Comparison of ENCODE assay signal across 9 mouse cellular contexts in the genomic region with DNA sequence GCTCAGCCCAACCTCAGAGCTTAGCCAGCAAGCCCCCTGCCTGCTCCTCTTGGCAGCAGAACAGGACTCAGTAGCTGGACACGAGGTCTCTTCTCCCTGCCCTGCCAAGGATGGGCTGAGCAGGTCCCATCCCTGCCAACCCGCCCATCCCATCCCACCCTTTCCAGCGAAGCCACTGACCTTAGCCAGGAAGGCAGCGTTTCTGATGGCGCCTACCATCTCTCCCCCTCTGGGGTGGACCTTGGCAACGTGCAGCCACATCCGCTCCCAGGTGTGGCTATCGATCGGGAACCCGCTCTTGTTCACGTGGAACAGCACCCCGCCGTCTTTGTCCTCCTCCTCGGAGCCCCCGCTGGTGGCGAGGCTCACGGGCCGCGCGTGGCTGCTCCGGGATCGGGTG. TPM values are rescaled to one million over a fixed set of nuclear protein-coding genes. Genes with fewer than 3 reads are reported as not detected.
A peak's percentile ranks its signal among the peaks of the same experiment; 100 is the strongest.
DNase-seq lines count a peak whose midpoint lies in the region; ATAC-seq and TF ChIP-seq lines count a peak whose summit lies in the region.
"Had no signal": no experiment of that assay in that cellular context is flagged by ENCODE, and none has a peak within 500 bp of the region (broad histone marks: within the 10 kb centered on the region; RNA-seq: fewer than 3 reads in every experiment).

No protein-coding gene starts in this region.

- H3K9me3 ChIP-seq in liver, embryonic 11.5 days (ENCODE audit: control insufficient read depth, low read length): no peaks in the 10 kb centered on the region
- H3K9me3 ChIP-seq in stomach, embryonic 16.5 days (replicated peaks; ENCODE audit: control insufficient read depth, low read length): no peaks in the 10 kb centered on the region

- H3K4me3 ChIP-seq in gastrocnemius, adult 2 months: peak overlapping the region; percentile 79
- peak overlapping the region; percentile 88 for H3K4me3 ChIP-seq in testis, adult 2 months (ENCODE audit: control insufficient read depth, low read depth, low read length)
- peak overlapping the region; percentile 48 for H3K4me3 ChIP-seq in liver, embryonic 11.5 days (ENCODE audit: low read depth, low read length)
- H3K4me3 ChIP-seq in stomach, embryonic 16.5 days (replicated peaks; ENCODE audit: low read length): peak overlapping the region; percentile 74

- H3K27me3 ChIP-seq in testis, adult 2 months (ENCODE audit: control insufficient read depth, insufficient read depth, low read length): no peaks in the 10 kb centered on the region; the same call in 1 of the 2 replicates
- peaks cover 45% of the 10 kb centered on the region for H3K27me3 ChIP-seq in liver, embryonic 11.5 days (replicated peaks; ENCODE audit: control insufficient read depth, insufficient read depth, low read length)
- H3K27me3 ChIP-seq in stomach, embryonic 16.5 days (ENCODE audit: control insufficient read depth, insufficient read depth, low read length): no peaks in the 10 kb centered on the region

- 3% methylated on average over 22 of the region's 22 CpGs for WGBS in liver, embryonic 11.5 days
- WGBS in stomach, embryonic 16.5 days: 2% methylated on average over 22 of the region's 22 CpGs

- DNase-seq in gastrocnemius, adult 2 months: no peak
- DNase-seq in gastrocnemius, postnatal 14 days: no peak
- no peak for DNase-seq in testis, postnatal 10 days (ENCODE audit: low spot score)
- peak; percentile 41 for DNase-seq in liver, embryonic 11.5 days (ENCODE audit: low spot score)
- no peak for DNase-seq in ovary, adult 18-20 months (ENCODE audit: low spot score)
- no peak for DNase-seq in gastrocnemius, adult 8-10 months (ENCODE audit: low spot score in 2 of 2)

- intact Hi-C loops in gastrocnemius, adult 2 months (cut with DNase I): no loop called here
- intact Hi-C loops in gastrocnemius, postnatal 14 days (cut with DNase I; ENCODE audit: low total_unique reads): no loop called here

- no peak for ATAC-seq in liver, embryonic 11.5 days (replicated peaks; ENCODE audit: low FRiP score)
- ATAC-seq in stomach, embryonic 16.5 days (ENCODE audit: insufficient read depth, low FRiP score): no peak

- no peak for TF ChIP-seq CTCF in gastrocnemius, adult 2 months (IDR thresholded peaks at IDR 0.05)
- TF ChIP-seq CTCF in testis, adult 2 months (IDR thresholded peaks at IDR 0.05; ENCODE audit: control insufficient read depth, insufficient read depth, insufficient replicate concordance, low read depth, low read length): no peak

- TF ChIP-seq POLR2A in testis, adult 2 months (IDR thresholded peaks at IDR 0.05; ENCODE audit: control insufficient read depth, low read depth, low read length): no peak; the same call in 1 of the 2 replicates

- H3K4me2 ChIP-seq in liver, embryonic 11.5 days: peak overlapping the region; percentile 70
- peak overlapping the region; percentile 90 for H3K4me2 ChIP-seq in stomach, embryonic 16.5 days (ENCODE audit: low read depth, low read length)

- H3K9ac ChIP-seq in liver, embryonic 11.5 days (ENCODE audit: low read depth, low read length): peak overlapping the region; percentile 58
- peak overlapping the region; percentile 84 for H3K9ac ChIP-seq in stomach, embryonic 16.5 days (ENCODE audit: low read length)

- no peak overlapping the region for H3K27ac ChIP-seq in gastrocnemius, adult 2 months
- 0 out of 2 replicates have a peak overlapping the region, but pooled peaks have one; percentile 19 for H3K27ac ChIP-seq in testis, adult 2 months (ENCODE audit: control insufficient read depth, insufficient read depth, low read depth, low read length)
- no peak overlapping the region for H3K27ac ChIP-seq in liver, embryonic 11.5 days (ENCODE audit: low read depth, low read length)
- H3K27ac ChIP-seq in stomach, embryonic 16.5 days (ENCODE audit: low read length): 0 out of 2 replicates have a peak overlapping the region, but pooled peaks have one; percentile 92

- H3K4me1 ChIP-seq in testis, adult 2 months (ENCODE audit: control insufficient read depth, insufficient read depth, low read length): peaks cover 9% of the 10 kb centered on the region
- 0 out of 2 replicates have a peak, but pooled peaks cover 2% of the 10 kb centered on the region for H3K4me1 ChIP-seq in liver, embryonic 11.5 days (replicated peaks; ENCODE audit: control insufficient read depth, insufficient read depth, low read length)
- peaks cover 14% of the 10 kb centered on the region for H3K4me1 ChIP-seq in stomach, embryonic 16.5 days (ENCODE audit: control insufficient read depth, insufficient read depth, low read length)

- H3K36me3 ChIP-seq in testis, adult 2 months (ENCODE audit: control insufficient read depth, insufficient read depth, low read length): no peaks in the 10 kb centered on the region
- H3K36me3 ChIP-seq in liver, embryonic 11.5 days (ENCODE audit: control insufficient read depth, insufficient read depth, low read length): no peaks in the 10 kb centered on the region
- H3K36me3 ChIP-seq in stomach, embryonic 16.5 days (ENCODE audit: control insufficient read depth, insufficient read depth, low read length): no peaks in the 10 kb centered on the region; the same call in 1 of the 2 replicates

RNA-seq across cellular contexts. Expression of a gene that starts 1.1 kb away (rescaled TPM):
- under 1 TPM; 0.20 to 0.66 TPM for total RNA-seq in gastrocnemius, adult 2 months (2021)
- 1 to 10 TPM; 2.6 to 5.6 TPM for total RNA-seq in gastrocnemius, postnatal 14 days (2021)
- polyA plus RNA-seq in testis, adult 2 months (2012; rRNA removed): 53.8 and 65.7 TPM in 2 replicates
- 12.8 and 14.2 TPM in 2 replicates for polyA plus RNA-seq in liver, embryonic 11.5 days (2014; fragmentation: Nextera tagmentation; extraction: Ambion mirVana)
- 15.0 and 19.2 TPM in 2 replicates for polyA plus RNA-seq in stomach, embryonic 16.5 days (2015; fragmentation: Nextera tagmentation; extraction: Ambion mirVana)
- total RNA-seq in gastrocnemius, adult 8-10 months (2022): under 1 TPM; 0.35 to 0.94 (median 0.68) TPM

RNA-seq across cellular contexts. Expression of a gene that starts 48.0 kb away (rescaled TPM):
- 10 to 100 TPM; 13.0 to 16.2 TPM for total RNA-seq in gastrocnemius, adult 2 months (2021)
- 10 to 100 TPM in 1 of 2 experiments, 1 to 10 TPM in 1; 9.3 to 14.5 TPM for total RNA-seq in gastrocnemius, postnatal 14 days (2021)
- polyA plus RNA-seq in testis, adult 2 months (2012; rRNA removed): 4.1 and 4.2 TPM in 2 replicates
- polyA plus RNA-seq in liver, embryonic 11.5 days (2014; fragmentation: Nextera tagmentation; extraction: Ambion mirVana): 11.8 and 12.1 TPM in 2 replicates
- polyA plus RNA-seq in stomach, embryonic 16.5 days (2015; fragmentation: Nextera tagmentation; extraction: Ambion mirVana): 3.5 and 5.1 TPM in 2 replicates
- total RNA-seq in gastrocnemius, adult 8-10 months (2022): 10 to 100 TPM in 2 of 4 experiments, 1 to 10 TPM in 2; 8.3 to 17.1 (median 10.4) TPM

RNA-seq across cellular contexts. Expression of a gene that starts 53.1 kb away (rescaled TPM):
- total RNA-seq in gastrocnemius, adult 2 months (2021): 10 to 100 TPM; 29.3 to 29.8 TPM
- 10 to 100 TPM; 21.5 to 22.5 TPM for total RNA-seq in gastrocnemius, postnatal 14 days (2021)
- 18.3 and 18.6 TPM in 2 replicates for polyA plus RNA-seq in testis, adult 2 months (2012; rRNA removed)
- 32.1 and 34.1 TPM in 2 replicates for polyA plus RNA-seq in liver, embryonic 11.5 days (2014; fragmentation: Nextera tagmentation; extraction: Ambion mirVana)
- 29.9 and 30.8 TPM in 2 replicates for polyA plus RNA-seq in stomach, embryonic 16.5 days (2015; fragmentation: Nextera tagmentation; extraction: Ambion mirVana)
- total RNA-seq in gastrocnemius, adult 8-10 months (2022): 10 to 100 TPM; 28.5 to 38.6 (median 28.8) TPM

RNA-seq across cellular contexts. Expression of a gene that starts 58.4 kb away (rescaled TPM):
- total RNA-seq in gastrocnemius, adult 2 months (2021): not detected
- not detected for total RNA-seq in gastrocnemius, postnatal 14 days (2021)
- 136 and 182 TPM in 2 replicates for polyA plus RNA-seq in testis, adult 2 months (2012; rRNA removed)
- polyA plus RNA-seq in liver, embryonic 11.5 days (2014; fragmentation: Nextera tagmentation; extraction: Ambion mirVana): not detected in 2 replicates
- polyA plus RNA-seq in stomach, embryonic 16.5 days (2015; fragmentation: Nextera tagmentation; extraction: Ambion mirVana): not detected in 2 replicates
- total RNA-seq in gastrocnemius, adult 8-10 months (2022): not detected
- polyA plus RNA-seq: gonadal fat pad, adult 2 months had no signal

Comparison
In these comparisons a context has a peak if more than half of its experiments do, and no peak if none do; other contexts are left out.
1. H3K27ac ChIP-seq: peak in testis, adult 2 months (single experiment) and stomach, embryonic 16.5 days (single experiment); none in gastrocnemius, adult 2 months (single experiment) and liver, embryonic 11.5 days (single experiment).
2. Peak in every context shown above with its lines, with median percentiles within 50 percentile points of each other: H3K4me3 ChIP-seq.